Mouse (Mus musculus): ENCODE data around the gene Dynlt1a. TPM values are rescaled to one million over a fixed set of nuclear protein-coding genes. Genes with fewer than 3 reads are reported as not detected.
A peak's percentile ranks its signal among the peaks of the same experiment; 100 is the strongest.
"Not testable (repeated sequence)": the region's sequence is repeated elsewhere in the genome, so short reads cannot be mapped to it uniquely, and the experiment has no call there.

Gene Dynlt1a
- 17.5 and 20.2 TPM in 2 replicates for polyA plus RNA-seq (2014; fragmentation: Nextera tagmentation; extraction: Ambion mirVana)

GRCm38 (mm10) chr17:6317339-6317985 lies at the start of gene Dynlt1a:
TSS of gene Dynlt1a (minus strand) at chr17:6317500.
- not testable (repeated sequence) for H3K36me3 ChIP-seq (ENCODE audit: control insufficient read depth, insufficient read depth, low read length); H3K27ac ChIP-seq (ENCODE audit: low read depth, low read length); H3K27me3 ChIP-seq (ENCODE audit: control insufficient read depth, insufficient read depth, low read length); H3K9me3 ChIP-seq (ENCODE audit: control insufficient read depth, low read length); H3K4me1 ChIP-seq (ENCODE audit: control insufficient read depth, insufficient read depth, low read length)
- H3K9ac ChIP-seq (ENCODE audit: low read depth, low read length), result peak within 1 kb of the TSS; percentile 31; the same call in 1 of the 2 replicates
- ATAC-seq (ENCODE audit: low FRiP score, low TSS enrichment), result peak; percentile 95
- H3K4me2 ChIP-seq (replicated peaks; ENCODE audit: low read depth, low read length), result peak within 1 kb of the TSS; percentile 42
- 12% methylated on average over 19 of the region's 23 CpGs for WGBS
- peak within 1 kb of the TSS; percentile 37 for H3K4me3 ChIP-seq (ENCODE audit: low read length)

- H3K4me2 ChIP-seq (replicated peaks; ENCODE audit: low read depth, low read length); H3K27ac ChIP-seq (ENCODE audit: low read depth, low read length); H3K4me1 ChIP-seq (ENCODE audit: control insufficient read depth, insufficient read depth, low read length); H3K36me3 ChIP-seq (ENCODE audit: control insufficient read depth, insufficient read depth, low read length); H3K4me3 ChIP-seq (ENCODE audit: low read length); ATAC-seq (ENCODE audit: low FRiP score, low TSS enrichment); H3K9ac ChIP-seq (ENCODE audit: low read depth, low read length); H3K27me3 ChIP-seq (ENCODE audit: control insufficient read depth, insufficient read depth, low read length); H3K9me3 ChIP-seq (ENCODE audit: control insufficient read depth, low read length): not testable (repeated sequence)
- 83% methylated on average over 10 of the region's 10 CpGs for WGBS
These were observed 38.0 kb upstream of the Dynlt1a start for GRCm38 (mm10) chr17:6355256-6355655.

- WGBS, result no CpG with 5 or more reads among the region's 12 CpGs
- ATAC-seq (ENCODE audit: low FRiP score, low TSS enrichment); H3K4me1 ChIP-seq (ENCODE audit: control insufficient read depth, insufficient read depth, low read length): not testable (repeated sequence)
These were observed 25.4 kb upstream of the Dynlt1a start for GRCm38 (mm10) chr17:6342606-6343294.

GRCm38 (mm10) chr17:6328997-6329396 lies 11.7 kb upstream of the Dynlt1a start:
- H3K36me3 ChIP-seq (ENCODE audit: control insufficient read depth, insufficient read depth, low read length); H3K9ac ChIP-seq (ENCODE audit: low read depth, low read length); H3K27me3 ChIP-seq (ENCODE audit: control insufficient read depth, insufficient read depth, low read length); H3K4me3 ChIP-seq (ENCODE audit: low read length); ATAC-seq (ENCODE audit: low FRiP score, low TSS enrichment); H3K27ac ChIP-seq (ENCODE audit: low read depth, low read length); H3K9me3 ChIP-seq (ENCODE audit: control insufficient read depth, low read length); H3K4me1 ChIP-seq (ENCODE audit: control insufficient read depth, insufficient read depth, low read length); H3K4me2 ChIP-seq (replicated peaks; ENCODE audit: low read depth, low read length): not testable (repeated sequence)
- 74% methylated on average over 3 of the region's 4 CpGs for WGBS

More at GRCm38 (mm10) chr17:6342606-6343294, 25.4 kb upstream of the Dynlt1a start:
- H3K27me3 ChIP-seq (ENCODE audit: control insufficient read depth, insufficient read depth, low read length); H3K4me3 ChIP-seq (ENCODE audit: low read length); H3K9me3 ChIP-seq (ENCODE audit: control insufficient read depth, low read length); H3K9ac ChIP-seq (ENCODE audit: low read depth, low read length); H3K27ac ChIP-seq (ENCODE audit: low read depth, low read length); H3K4me2 ChIP-seq (replicated peaks; ENCODE audit: low read depth, low read length); H3K36me3 ChIP-seq (ENCODE audit: control insufficient read depth, insufficient read depth, low read length): not testable (repeated sequence)

- H3K27ac ChIP-seq (ENCODE audit: low read depth, low read length); H3K9me3 ChIP-seq (ENCODE audit: control insufficient read depth, low read length); H3K36me3 ChIP-seq (ENCODE audit: control insufficient read depth, insufficient read depth, low read length); H3K4me3 ChIP-seq (ENCODE audit: low read length); H3K27me3 ChIP-seq (ENCODE audit: control insufficient read depth, insufficient read depth, low read length); H3K4me1 ChIP-seq (ENCODE audit: control insufficient read depth, insufficient read depth, low read length); H3K4me2 ChIP-seq (replicated peaks; ENCODE audit: low read depth, low read length); ATAC-seq (ENCODE audit: low FRiP score, low TSS enrichment); H3K9ac ChIP-seq (ENCODE audit: low read depth, low read length): not testable (repeated sequence)
- 94% methylated on average over 7 of the region's 7 CpGs for WGBS
These were observed 10.3 kb upstream of the Dynlt1a start for GRCm38 (mm10) chr17:6327554-6327953.

- not testable (repeated sequence) for H3K27me3 ChIP-seq (ENCODE audit: control insufficient read depth, insufficient read depth, low read length); H3K36me3 ChIP-seq (ENCODE audit: control insufficient read depth, insufficient read depth, low read length); H3K4me3 ChIP-seq (ENCODE audit: low read length); H3K9me3 ChIP-seq (ENCODE audit: control insufficient read depth, low read length); H3K4me1 ChIP-seq (ENCODE audit: control insufficient read depth, insufficient read depth, low read length); ATAC-seq (ENCODE audit: low FRiP score, low TSS enrichment); H3K9ac ChIP-seq (ENCODE audit: low read depth, low read length); H3K4me2 ChIP-seq (replicated peaks; ENCODE audit: low read depth, low read length); H3K27ac ChIP-seq (ENCODE audit: low read depth, low read length)
- 54% methylated on average over 6 of the region's 6 CpGs for WGBS
These were observed 8.2 kb upstream of the Dynlt1a start for GRCm38 (mm10) chr17:6325543-6325942.

- not testable (repeated sequence) for H3K27me3 ChIP-seq (ENCODE audit: control insufficient read depth, insufficient read depth, low read length); H3K9ac ChIP-seq (ENCODE audit: low read depth, low read length); H3K36me3 ChIP-seq (ENCODE audit: control insufficient read depth, insufficient read depth, low read length); H3K4me2 ChIP-seq (replicated peaks; ENCODE audit: low read depth, low read length); H3K27ac ChIP-seq (ENCODE audit: low read depth, low read length); H3K4me3 ChIP-seq (ENCODE audit: low read length); H3K9me3 ChIP-seq (ENCODE audit: control insufficient read depth, low read length); H3K4me1 ChIP-seq (ENCODE audit: control insufficient read depth, insufficient read depth, low read length); ATAC-seq (ENCODE audit: low FRiP score, low TSS enrichment)
- 67% methylated on average over 10 of the region's 10 CpGs for WGBS
These were observed 7.7 kb upstream of the Dynlt1a start for GRCm38 (mm10) chr17:6325021-6325420.

GRCm38 (mm10) chr17:6321778-6322101 lies 4.4 kb upstream of the Dynlt1a start:
- WGBS, result no CpG with 5 or more reads among the region's 10 CpGs
- not testable (repeated sequence) for H3K36me3 ChIP-seq (ENCODE audit: control insufficient read depth, insufficient read depth, low read length); H3K9ac ChIP-seq (ENCODE audit: low read depth, low read length); H3K27me3 ChIP-seq (ENCODE audit: control insufficient read depth, insufficient read depth, low read length); H3K27ac ChIP-seq (ENCODE audit: low read depth, low read length); H3K9me3 ChIP-seq (ENCODE audit: control insufficient read depth, low read length); H3K4me1 ChIP-seq (ENCODE audit: control insufficient read depth, insufficient read depth, low read length); H3K4me2 ChIP-seq (replicated peaks; ENCODE audit: low read depth, low read length); H3K4me3 ChIP-seq (ENCODE audit: low read length)
- peak; percentile 40 for ATAC-seq (ENCODE audit: low FRiP score, low TSS enrichment)

- ATAC-seq (ENCODE audit: low FRiP score, low TSS enrichment), result peak; percentile 45
- 0% methylated on average over 3 of the region's 60 CpGs for WGBS
- H3K36me3 ChIP-seq (ENCODE audit: control insufficient read depth, insufficient read depth, low read length); H3K27me3 ChIP-seq (ENCODE audit: control insufficient read depth, insufficient read depth, low read length); H3K4me1 ChIP-seq (ENCODE audit: control insufficient read depth, insufficient read depth, low read length); H3K9ac ChIP-seq (ENCODE audit: low read depth, low read length); H3K4me3 ChIP-seq (ENCODE audit: low read length); H3K4me2 ChIP-seq (replicated peaks; ENCODE audit: low read depth, low read length); H3K27ac ChIP-seq (ENCODE audit: low read depth, low read length); H3K9me3 ChIP-seq (ENCODE audit: control insufficient read depth, low read length): not testable (repeated sequence)
These were observed 3.9 kb upstream of the Dynlt1a start for GRCm38 (mm10) chr17:6321081-6321777.
